Mouse (Mus musculus): ENCODE measurements around the gene Mtap.
A peak's percentile ranks its signal among the peaks of the same experiment; 100 is the strongest.

The Mtap gene

GRCm38 (mm10) chr4:89137542-89138360 lies 829 bp downstream of the Mtap start:
- DNase-seq (ENCODE audit: low spot score) = peak; percentile 72

- DNase-seq (ENCODE audit: low spot score) = no peak
Observed at GRCm38 (mm10) chr4:89138361-89138651, 1.4 kb downstream of the Mtap start.

DNA sequence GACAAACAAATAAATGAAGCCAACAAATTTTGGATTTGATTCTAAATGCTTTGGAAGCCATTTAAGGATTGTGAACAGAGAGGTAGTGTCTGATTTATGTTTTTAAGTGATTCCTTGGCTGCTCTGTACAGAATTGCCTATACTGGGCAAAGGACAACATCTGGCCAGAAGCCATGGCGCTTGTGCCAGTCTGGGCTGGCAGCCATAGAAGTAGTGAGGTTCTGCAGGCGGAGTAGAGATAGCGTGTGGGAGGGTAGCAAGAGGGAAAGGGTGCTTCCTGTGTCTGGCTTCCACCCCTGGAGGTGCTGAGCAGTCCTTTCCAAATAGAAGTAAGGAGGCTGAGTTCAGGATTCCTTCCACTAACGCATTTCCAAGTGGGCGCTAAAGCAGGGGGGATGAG lies 3.9 kb downstream of the Mtap start:
- DNase-seq (ENCODE audit: low spot score) = no peak

DNA sequence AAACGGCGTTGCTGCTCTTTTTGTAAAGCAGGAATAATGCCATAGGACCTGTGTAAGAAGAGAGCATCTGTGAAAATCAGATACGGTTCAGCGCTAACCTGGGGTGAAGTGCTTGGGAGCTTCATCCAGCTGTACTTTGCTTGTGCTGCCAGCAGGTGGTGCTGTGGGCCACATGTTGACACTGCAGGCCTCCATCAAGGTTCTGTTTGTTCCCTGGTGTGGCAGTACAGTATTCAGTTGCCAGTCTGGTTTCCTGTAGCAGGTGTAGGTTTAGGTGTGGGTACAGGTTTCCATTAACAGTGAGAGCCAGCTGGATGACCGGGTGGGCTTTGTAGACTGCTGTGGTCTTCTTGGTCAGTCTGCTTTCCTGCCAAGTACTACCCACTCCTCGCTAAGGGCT lies 8.5 kb downstream of the Mtap start:
- peak; percentile 71 for DNase-seq (ENCODE audit: low spot score)

GRCm38 (mm10) chr4:89146291-89146690 lies 9.4 kb downstream of the Mtap start:
- DNase-seq (ENCODE audit: low spot score) = no peak

DNA sequence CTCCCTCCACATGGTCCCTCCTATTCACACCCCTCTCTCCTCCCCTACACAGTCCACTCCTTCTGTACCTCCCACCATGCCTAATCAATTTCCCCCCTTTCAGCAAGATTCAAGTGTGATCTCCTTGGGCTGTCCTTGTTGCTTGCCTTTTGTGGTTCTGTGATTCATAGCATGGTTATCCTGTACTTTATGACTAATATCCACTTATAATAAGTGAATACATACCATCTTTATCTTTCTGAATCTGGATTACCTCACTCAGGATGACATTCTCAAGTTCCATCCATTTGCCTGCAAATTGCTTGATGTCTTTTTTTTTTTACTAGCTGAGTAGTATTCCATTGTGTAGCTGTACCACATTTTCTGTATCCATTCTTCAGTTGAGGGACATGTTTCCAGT lies 12.3 kb downstream of the Mtap start:
- no peak for DNase-seq (ENCODE audit: low spot score)

DNA sequence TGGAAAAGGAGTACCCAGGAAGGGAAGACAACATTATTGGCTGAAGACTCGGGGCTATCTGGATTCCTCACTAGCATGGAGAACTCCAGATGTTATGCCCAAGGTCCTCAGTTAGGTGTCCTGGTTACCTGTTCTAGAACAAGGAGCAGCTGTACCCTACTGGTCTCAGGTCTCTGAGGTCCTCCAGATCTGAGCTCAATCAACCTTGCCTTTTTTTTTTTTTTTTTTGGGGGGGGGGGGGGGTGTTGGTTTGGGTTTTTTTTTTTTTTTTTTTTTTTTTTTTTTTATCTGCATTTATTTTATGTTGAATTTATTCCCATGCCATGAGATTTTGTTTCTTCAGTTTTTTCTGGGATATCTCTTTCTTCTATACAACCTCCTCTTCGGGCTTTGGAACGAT lies 24.5 kb downstream of the Mtap start:
- DNase-seq (ENCODE audit: low spot score) = no peak

- no peak for DNase-seq (ENCODE audit: low spot score)
Observed at GRCm38 (mm10) chr4:89162496-89162895, 25.6 kb downstream of the Mtap start.

GRCm38 (mm10) chr4:89163613-89164012 lies 26.7 kb downstream of the Mtap start:
- DNase-seq (ENCODE audit: low spot score) = no peak

GRCm38 (mm10) chr4:89164681-89165080 lies 27.8 kb downstream of the Mtap start:
- no peak for DNase-seq (ENCODE audit: low spot score)

GRCm38 (mm10) chr4:89168877-89169276 lies 32.0 kb downstream of the Mtap start:
- no peak for DNase-seq (ENCODE audit: low spot score)

DNA sequence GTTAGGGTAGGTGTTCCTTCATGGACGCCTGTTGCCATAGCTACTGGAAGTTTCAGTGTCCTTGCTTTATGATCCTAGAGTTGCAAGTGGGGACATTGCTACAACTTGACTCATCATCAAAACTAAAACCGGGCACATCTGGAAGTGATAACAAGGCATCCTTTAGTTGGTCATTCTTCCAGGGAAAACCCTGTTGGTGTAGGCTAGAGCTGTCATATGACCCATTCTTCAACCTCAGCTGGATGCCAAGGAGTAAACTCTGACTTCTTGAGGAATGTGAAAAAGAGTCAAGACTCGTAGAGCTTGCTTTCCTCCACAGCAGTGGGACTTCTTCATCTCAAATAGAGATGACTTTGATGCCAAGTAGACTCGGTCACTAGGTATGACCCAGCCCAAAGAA lies 32.8 kb downstream of the Mtap start:
- no peak for DNase-seq (ENCODE audit: low spot score)

GRCm38 (mm10) chr4:89170931-89171330 lies 34.0 kb downstream of the Mtap start:
- DNase-seq (ENCODE audit: low spot score) = no peak

DNA sequence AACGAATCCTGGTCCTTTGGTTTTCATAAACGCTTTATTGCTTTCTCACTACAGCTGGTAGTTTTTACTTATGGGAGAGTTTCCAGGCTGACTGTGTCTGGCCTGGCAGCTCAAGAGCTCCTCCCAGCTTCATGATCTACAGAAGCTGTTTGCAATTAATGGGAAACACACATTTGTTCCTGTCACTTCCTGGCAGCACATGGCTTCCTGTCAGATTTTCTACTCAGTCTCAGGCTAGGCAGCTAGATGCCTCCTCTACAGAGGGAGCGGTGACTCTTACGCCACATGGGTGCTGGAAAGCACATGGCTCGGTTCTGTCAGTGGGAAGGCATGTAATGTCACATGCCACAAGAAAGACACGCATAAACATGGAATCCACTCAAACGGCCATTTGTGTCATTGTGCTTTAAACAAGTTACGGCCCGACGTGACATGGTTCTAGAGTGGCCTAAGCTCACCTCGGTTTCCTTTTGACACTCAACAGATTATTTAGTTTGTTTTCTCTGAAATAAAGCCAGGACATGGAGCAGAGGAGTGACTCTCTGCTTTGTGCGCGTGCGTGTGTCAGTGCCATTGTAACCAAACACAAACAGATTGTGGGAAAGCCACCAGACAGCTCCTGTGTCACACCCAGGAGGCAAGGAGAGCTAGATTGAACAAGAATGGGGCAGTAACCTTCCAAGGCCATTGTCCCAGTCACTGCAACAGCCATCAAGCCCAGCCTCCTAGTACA lies 36.1 kb downstream of the Mtap start:
- no peak for DNase-seq (ENCODE audit: low spot score)

DNA sequence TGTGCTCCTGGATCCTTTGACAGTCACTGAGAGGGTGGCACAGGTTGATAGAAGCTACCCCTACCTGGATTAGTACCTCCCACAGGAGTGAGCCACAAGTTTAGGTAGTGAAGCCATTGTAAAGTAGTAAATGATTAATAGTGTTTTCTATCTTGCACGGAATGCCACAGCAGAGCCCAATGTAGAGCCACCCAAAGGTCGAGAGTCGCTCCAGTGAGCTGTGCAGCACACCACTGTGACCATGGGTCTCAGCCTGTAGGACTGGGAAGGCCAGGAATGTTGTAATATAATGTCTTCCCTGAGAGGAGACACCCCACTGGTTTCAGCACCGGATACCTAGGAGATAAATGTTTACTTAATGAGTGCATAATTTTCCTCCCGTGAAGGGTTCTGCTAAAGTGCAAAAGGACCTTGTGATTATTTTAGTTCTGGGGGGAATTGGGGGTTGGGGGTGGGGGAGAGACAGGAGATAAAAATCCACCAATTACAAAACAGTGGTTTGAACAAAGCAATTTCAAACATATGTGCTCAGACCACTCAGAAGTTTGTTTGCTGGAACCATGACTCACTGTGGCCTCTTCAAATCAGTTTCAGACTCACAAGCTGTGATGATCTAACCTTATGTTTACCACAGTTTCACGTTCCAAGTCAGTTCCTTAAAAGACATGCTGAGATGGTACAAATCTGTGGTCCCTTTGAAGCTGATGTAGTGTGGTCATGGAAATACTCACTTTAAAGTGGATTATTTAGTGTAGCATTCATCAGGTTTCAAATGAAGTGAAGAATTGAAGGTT lies 40.8 kb downstream of the Mtap start:
- DNase-seq (ENCODE audit: low spot score) = no peak

DNA sequence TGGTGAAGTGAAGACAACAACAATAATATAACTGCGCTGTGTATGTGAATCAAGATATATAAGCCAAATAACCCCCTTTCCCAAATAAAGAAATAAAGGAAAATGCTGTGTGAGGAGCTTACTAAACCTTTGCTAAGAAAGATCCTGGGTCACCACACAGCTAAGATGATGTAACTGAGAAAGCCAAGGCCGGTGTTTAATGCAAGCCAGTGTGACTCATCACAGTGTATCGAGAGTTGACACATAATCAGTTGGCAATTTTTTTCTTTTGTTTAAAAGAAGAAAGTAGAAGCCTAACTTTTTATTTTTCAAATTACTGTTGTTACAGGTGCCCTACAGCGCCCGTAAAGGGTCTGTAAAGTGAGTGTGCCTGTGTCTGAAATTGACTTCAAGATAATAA lies 43.2 kb downstream of the Mtap start:
- no peak for DNase-seq (ENCODE audit: low spot score)

DNA sequence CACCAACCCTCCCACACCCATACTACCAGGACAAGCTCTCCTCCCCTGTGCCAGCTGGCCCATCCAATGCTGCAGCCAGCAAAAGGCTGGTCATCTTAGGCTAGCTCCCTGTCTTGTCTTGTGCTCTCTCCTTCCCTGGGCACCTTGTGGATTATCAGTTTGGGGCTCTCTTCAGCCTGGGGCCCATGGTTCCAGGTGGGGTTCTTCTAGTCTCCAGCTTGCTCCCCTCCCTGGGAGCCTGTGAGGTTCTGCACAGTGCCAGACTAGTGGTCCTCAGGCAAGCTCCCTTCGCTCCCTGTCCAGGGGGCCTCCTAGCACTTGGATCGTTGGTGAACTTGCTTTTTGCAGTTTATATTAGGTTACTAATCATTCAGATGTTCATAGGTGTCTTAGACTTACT lies 44.7 kb downstream of the Mtap start:
- no peak for DNase-seq (ENCODE audit: low spot score)

DNA sequence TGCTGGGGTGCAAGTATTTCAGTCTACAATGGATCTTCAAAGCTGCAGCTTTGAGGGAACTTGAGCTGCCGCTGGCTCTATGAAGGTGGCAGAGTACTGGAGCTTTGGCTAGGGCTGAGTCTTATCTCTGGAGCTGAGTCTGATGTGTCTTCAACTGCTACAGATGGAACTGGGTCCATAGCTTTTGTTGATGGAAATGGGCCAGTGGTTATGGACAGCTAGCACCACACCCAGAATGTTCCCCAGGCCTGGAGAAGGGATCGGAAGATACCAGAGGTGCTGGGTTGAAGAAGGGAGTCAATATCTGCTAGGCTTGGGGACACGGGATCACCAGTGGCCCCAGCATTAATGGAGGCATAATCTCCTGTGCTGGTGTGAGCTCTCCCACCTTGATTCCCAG lies 45.6 kb downstream of the Mtap start:
- no peak for DNase-seq (ENCODE audit: low spot score)

GRCm38 (mm10) chr4:89195481-89195880 lies 58.6 kb downstream of the Mtap start:
- no peak for DNase-seq (ENCODE audit: low spot score)

DNA sequence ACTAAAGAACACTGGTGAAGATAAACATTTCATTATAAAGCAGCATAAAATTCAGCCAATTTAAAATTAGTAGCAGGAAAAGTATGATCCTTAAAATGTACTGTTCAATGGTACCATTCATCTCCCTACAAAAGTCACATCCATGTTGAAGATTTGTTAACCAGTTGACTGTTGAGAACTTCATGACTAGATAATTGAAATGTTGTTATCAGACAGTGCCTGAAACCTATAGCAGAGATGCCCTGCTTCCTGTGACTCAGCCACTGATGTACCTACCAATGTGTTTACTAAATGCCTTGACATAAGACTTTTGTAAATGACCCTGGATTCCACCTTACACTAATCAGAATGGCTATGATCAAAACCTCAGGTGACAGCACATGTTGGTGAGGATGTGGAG lies 60.2 kb downstream of the Mtap start:
- DNase-seq (ENCODE audit: low spot score) = no peak

- no peak for DNase-seq (ENCODE audit: low spot score)
Observed at GRCm38 (mm10) chr4:89200806-89201205, 63.9 kb downstream of the Mtap start.

DNA sequence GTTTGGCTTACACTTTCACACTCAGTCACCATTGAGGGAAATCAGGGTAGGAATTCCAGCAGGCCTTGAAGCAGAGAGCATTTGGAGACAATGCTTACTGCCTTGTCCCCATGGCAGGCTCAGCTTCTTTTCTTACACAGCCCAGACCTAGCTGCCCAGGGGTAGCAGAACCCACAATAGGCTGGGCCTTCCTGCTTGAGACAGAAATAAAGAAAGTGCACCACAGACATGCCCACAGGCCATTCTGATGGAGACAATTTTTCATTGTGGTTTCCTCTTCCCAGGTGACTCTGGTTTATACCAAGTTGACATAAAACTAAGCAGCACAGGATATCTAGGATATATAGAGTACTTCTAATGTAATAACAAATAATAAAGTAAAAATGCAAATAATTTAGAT lies 72.4 kb downstream of the Mtap start:
- no peak for DNase-seq (ENCODE audit: low spot score)

DNA sequence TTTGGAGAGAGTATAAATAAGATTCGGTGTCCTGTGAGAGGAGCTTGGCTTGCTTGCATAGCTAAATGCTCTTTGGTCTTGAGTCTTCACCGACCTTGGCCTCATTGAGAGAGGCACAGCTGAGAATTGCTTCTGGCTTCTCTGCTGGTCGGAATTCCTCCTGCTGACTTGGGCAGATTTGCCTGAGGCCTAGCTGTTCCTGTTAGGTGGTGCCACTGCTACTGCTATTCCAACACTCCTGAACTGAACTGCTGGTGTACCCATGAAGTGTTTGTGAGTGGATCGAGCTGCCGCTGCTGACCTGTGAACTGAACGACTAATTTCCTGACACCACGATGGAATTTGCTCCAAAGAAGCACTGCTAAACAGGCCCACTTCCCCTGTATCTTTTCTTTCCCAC lies 73.4 kb downstream of the Mtap start:
- DNase-seq (ENCODE audit: low spot score) = no peak

Measured in T-cell, adult 2 months (primary cell).